8 mouse cellular contexts compared by ENCODE assay signal in the genomic region with DNA sequence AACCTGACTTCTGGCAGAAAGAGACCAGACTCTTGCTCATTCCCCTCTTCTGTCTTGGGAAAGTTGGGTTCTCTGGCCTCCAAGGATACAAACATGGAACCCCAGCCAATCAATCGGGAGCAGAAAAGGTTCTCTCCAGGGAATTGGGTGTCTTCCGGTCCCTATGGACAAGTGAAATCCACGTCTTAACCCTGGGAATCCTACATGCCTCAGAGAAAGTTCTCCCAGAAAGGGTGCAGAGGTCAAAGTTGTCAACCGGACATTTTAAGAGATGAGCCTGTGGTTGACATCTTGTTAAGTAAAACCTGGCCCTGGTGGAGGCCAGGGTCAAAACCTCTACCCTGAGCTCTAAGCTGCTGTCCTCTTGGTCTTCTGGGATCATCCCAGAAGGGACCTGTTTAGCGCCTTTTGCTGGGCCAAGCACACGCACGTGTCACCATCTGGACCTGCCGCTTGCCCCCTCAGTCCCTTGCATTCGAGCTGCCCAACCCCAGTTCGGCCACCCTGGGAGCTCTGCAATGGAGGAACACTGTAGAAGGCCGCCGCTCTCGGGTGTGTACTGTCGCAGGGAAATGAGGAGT. TPM values are rescaled to one million over a fixed set of nuclear protein-coding genes. Genes with fewer than 3 reads are reported as not detected.
DNase-seq lines count a peak whose midpoint lies in the region; ATAC-seq and TF ChIP-seq lines count a peak whose summit lies in the region.

No protein-coding gene starts in this region.

- H3K9ac ChIP-seq in liver, adult 2 months (ENCODE audit: low read depth, low read length), result no peak overlapping the region
- peak overlapping the region; percentile 79 for H3K9ac ChIP-seq in forebrain, embryonic 13.5 days
- H3K9ac ChIP-seq in liver, embryonic 13.5 days, result no peak overlapping the region
- H3K9ac ChIP-seq in stomach, embryonic 16.5 days (ENCODE audit: low read length), result peak overlapping the region; percentile 76; the same call in 1 of the 2 replicates

- ATAC-seq in forebrain, embryonic 13.5 days, result no peak
- ATAC-seq in liver, embryonic 13.5 days (ENCODE audit: low read depth), result no peak
- ATAC-seq in stomach, embryonic 16.5 days (ENCODE audit: insufficient read depth, low FRiP score), result no peak

- H3K4me1 ChIP-seq in liver, adult 2 months (ENCODE audit: control insufficient read depth, insufficient read depth, low read length), result peaks cover 1% of the 10 kb centered on the region; the same call in 1 of the 2 replicates
- H3K4me1 ChIP-seq in forebrain, embryonic 13.5 days, result peaks cover 22% of the 10 kb centered on the region
- peaks cover 10% of the 10 kb centered on the region; the same call in 1 of the 2 replicates for H3K4me1 ChIP-seq in liver, embryonic 13.5 days (replicated peaks)
- peaks cover 8% of the 10 kb centered on the region for H3K4me1 ChIP-seq in stomach, embryonic 16.5 days (ENCODE audit: control insufficient read depth, insufficient read depth, low read length)

- WGBS in liver, adult 2 months, result 22% methylated on average over 14 of the region's 14 CpGs
- 18% methylated on average over 14 of the region's 14 CpGs for WGBS in forebrain, embryonic 13.5 days
- WGBS in liver, embryonic 13.5 days (ENCODE audit: insufficient replicate concordance), result 13% methylated on average over 14 of the region's 14 CpGs
- WGBS in stomach, embryonic 16.5 days, result 17% methylated on average over 14 of the region's 14 CpGs

- TF ChIP-seq POLR2A in liver, adult 2 months (IDR thresholded peaks at IDR 0.05; ENCODE audit: extremely low read depth, insufficient read depth, low read length), result no peak

- no peaks in the 10 kb centered on the region for H3K79me2 ChIP-seq in liver, adult 2 months (ENCODE audit: control insufficient read depth, insufficient read depth, low read length)

- no peaks in the 10 kb centered on the region for H3K9me3 ChIP-seq in forebrain, embryonic 13.5 days (replicated peaks)
- H3K9me3 ChIP-seq in liver, embryonic 13.5 days (replicated peaks), result no peaks in the 10 kb centered on the region
- H3K9me3 ChIP-seq in stomach, embryonic 16.5 days (replicated peaks; ENCODE audit: control insufficient read depth, low read length), result no peaks in the 10 kb centered on the region

- no peak for TF ChIP-seq CTCF in liver, adult 2 months (IDR thresholded peaks at IDR 0.05; ENCODE audit: low read depth, low read length)

- H3K27me3 ChIP-seq in liver, adult 2 months (ENCODE audit: control insufficient read depth, insufficient read depth, low read length), result peaks cover 24% of the 10 kb centered on the region
- peaks cover 38% of the 10 kb centered on the region for H3K27me3 ChIP-seq in forebrain, embryonic 13.5 days
- H3K27me3 ChIP-seq in liver, embryonic 13.5 days, result peaks cover 80% of the 10 kb centered on the region
- H3K27me3 ChIP-seq in stomach, embryonic 16.5 days (ENCODE audit: control insufficient read depth, insufficient read depth, low read length), result peaks cover 52% of the 10 kb centered on the region

- H3K4me3 ChIP-seq in liver, adult 2 months (ENCODE audit: insufficient read depth, low read depth, low read length), result peak overlapping the region; percentile 61; the same call in 1 of the 2 replicates
- H3K4me3 ChIP-seq in forebrain, embryonic 13.5 days, result peak overlapping the region; percentile 74
- peak overlapping the region; percentile 61 for H3K4me3 ChIP-seq in liver, embryonic 13.5 days (replicated peaks)
- peak overlapping the region; percentile 66 for H3K4me3 ChIP-seq in stomach, embryonic 16.5 days (replicated peaks; ENCODE audit: low read length)

- H3K27ac ChIP-seq in liver, adult 2 months (replicated peaks; ENCODE audit: insufficient read depth, low read depth, low read length), result no peak overlapping the region
- H3K27ac ChIP-seq in forebrain, embryonic 13.5 days, result no peak overlapping the region
- no peak overlapping the region for H3K27ac ChIP-seq in liver, embryonic 13.5 days
- H3K27ac ChIP-seq in stomach, embryonic 16.5 days (ENCODE audit: low read length), result no peak overlapping the region

- H3K36me3 ChIP-seq in liver, adult 2 months (ENCODE audit: control insufficient read depth, insufficient read depth, low read length), result no peaks in the 10 kb centered on the region
- H3K36me3 ChIP-seq in forebrain, embryonic 13.5 days (ENCODE audit: poor library complexity, severe bottlenecking), result no peaks in the 10 kb centered on the region
- H3K36me3 ChIP-seq in liver, embryonic 13.5 days, result no peaks in the 10 kb centered on the region
- no peaks in the 10 kb centered on the region for H3K36me3 ChIP-seq in stomach, embryonic 16.5 days (ENCODE audit: control insufficient read depth, insufficient read depth, low read length)

- DNase-seq in liver, adult 2 months (ENCODE audit: extremely low read depth, low read depth, low spot score), result no peak
- no peak for DNase-seq in liver
- no peak for DNase-seq in liver, embryonic 13.5 days
- no peak for DNase-seq in cerebellum, postnatal 36 days
- DNase-seq in spleen, postnatal 10 days (ENCODE audit: low spot score in 2 of 2), result no peak
- no peak for DNase-seq in c-Kit-positive CD71-positive TER-119-positive erythroid progenitor cells, embryonic 14.5 days (ENCODE audit: low spot score)

- peak overlapping the region; percentile 99 for H3K4me2 ChIP-seq in forebrain, embryonic 13.5 days
- H3K4me2 ChIP-seq in liver, embryonic 13.5 days, result peak overlapping the region; percentile 76
- H3K4me2 ChIP-seq in stomach, embryonic 16.5 days (ENCODE audit: low read depth, low read length), result peak overlapping the region; percentile 99

RNA-seq across cellular contexts. Expression of a gene that starts 1.9 kb away (rescaled TPM):
- 0.65 and 1.1 TPM in 2 replicates for total RNA-seq in liver, adult 2 months (2014; rRNA removed)
- 0.30 and 0.83 TPM in 2 replicates for polyA plus RNA-seq in liver, adult 2 months (2012; rRNA removed)
- polyA plus RNA-seq in forebrain, embryonic 13.5 days (2015; fragmentation: Nextera tagmentation; extraction: Ambion mirVana), result 34.7 TPM in 2 replicates
- polyA plus RNA-seq in liver, embryonic 13.5 days (2015; fragmentation: Nextera tagmentation; extraction: Ambion mirVana), result 1.2 and 1.6 TPM in 2 replicates
- polyA plus RNA-seq in stomach, embryonic 16.5 days (2015; fragmentation: Nextera tagmentation; extraction: Ambion mirVana), result 3.7 and 5.0 TPM in 2 replicates

Comparison
In these comparisons a context has a peak if more than half of its experiments do, and no peak if none do; other contexts are left out.
1. H3K9ac ChIP-seq: peak in forebrain, embryonic 13.5 days (single experiment) and stomach, embryonic 16.5 days (single experiment); none in liver, adult 2 months (single experiment) and liver, embryonic 13.5 days (single experiment).
2. Peak in every context shown above with its lines, with median percentiles within 50 percentile points of each other: H3K4me3 ChIP-seq and H3K4me2 ChIP-seq.